Mouse (Mus musculus) neural tube, embryonic 13.5 days (tissue): ENCODE measurements at regions not wholly inside any gene's neighbourhood (a gene's known extent, or its start where the extent isn't known, plus 50 kb on each side); places are given as distances from the start of the nearest gene placed in this dataset.

Source experiments
- ATAC-seq: fragments of 200-750 bp; cut with Nextera tagmentation; 2 replicates; pipeline ENCODE4 v1.8.0; 2017; ENCODE audit warnings: low read depth, mild to moderate bottlenecking, moderate TSS enrichment, moderate library complexity
- H3K27ac ChIP-seq: fragments of 300-500 bp; sonication (generic); replicated peaks from 2 replicates; pipeline ENCODE4 v1.5.1; 2015; ENCODE audit warnings: moderate library complexity, mild to moderate bottlenecking, inconsistent platforms
- H3K27me3 ChIP-seq: fragments of 300-500 bp; sonication (generic); 2 replicates; pipeline ENCODE4 v1.6.1; 2015; ENCODE audit warnings: mild to moderate bottlenecking, inconsistent platforms
- H3K36me3 ChIP-seq: fragments of 300-500 bp; sonication (generic); 2 replicates; pipeline ENCODE4 v1.6.1; 2015; ENCODE audit warnings: mild to moderate bottlenecking, inconsistent platforms
- H3K4me1 ChIP-seq: fragments of 300-500 bp; sonication (generic); replicated peaks from 2 replicates; pipeline ENCODE4 v1.6.1; 2015; ENCODE audit warnings: inconsistent platforms
- H3K4me2 ChIP-seq: fragments of 300-500 bp; sonication (generic); 2 replicates; pipeline ENCODE4 v1.6.1; 2015; ENCODE audit warnings: inconsistent platforms, mild to moderate bottlenecking, moderate library complexity
- H3K4me3 ChIP-seq: fragments of 300-500 bp; sonication (generic); 2 replicates; pipeline ENCODE4 v1.5.1; 2015; ENCODE audit warnings: mild to moderate bottlenecking, inconsistent platforms
- H3K9ac ChIP-seq: fragments of 300-500 bp; sonication (generic); 2 replicates; pipeline ENCODE4 v1.6.1; 2015; ENCODE audit warnings: moderate library complexity, mild to moderate bottlenecking, inconsistent platforms
- H3K9me3 ChIP-seq: fragments of 300-500 bp; sonication (generic); 2 replicates; pipeline ENCODE4 v1.6.1; 2016; ENCODE audit warnings: inconsistent platforms
- WGBS: fragments of 180-500 bp; shearing (Covaris S2); methylation state at CpG from one replicate; pipeline ENCODE4 v1.1.7; 2015; 5-methylcytosine and 5-hydroxymethylcytosine counted together

- Histone ChIP-seq H3K36me3 (no peaks in the 10 kb centered on the region), H3K4me1 (peaks cover 9% of the 10 kb centered on the region)
- WGBS: 95% methylated on average over 3 of the region's 3 CpGs
Measured at GRCm38 (mm10) chr8:126851780-126852179, 93.9 kb downstream of the Tomm20 start.

GRCm38 (mm10) chr8:126850189-126850535 is 95.5 kb downstream of the Tomm20 start:
- no peaks in the 10 kb centered on the region for H3K9me3 ChIP-seq
- H3K27me3 ChIP-seq: no peaks in the 10 kb centered on the region
- no peak overlapping the region for H3K9ac ChIP-seq
- ATAC-seq: no peak
- H3K36me3 ChIP-seq: no peaks in the 10 kb centered on the region
- no peak overlapping the region for H3K4me3 ChIP-seq
- WGBS: 71% methylated on average over 1 of the region's 1 CpGs
- no peak overlapping the region for H3K27ac ChIP-seq
- peaks cover 9% of the 10 kb centered on the region for H3K4me1 ChIP-seq
- H3K4me2 ChIP-seq: no peak overlapping the region

More at GRCm38 (mm10) chr8:126851780-126852179, 93.9 kb downstream of the Tomm20 start:
- no peak overlapping the region for H3K4me3 ChIP-seq
- H3K27me3 ChIP-seq: no peaks in the 10 kb centered on the region
- no peak overlapping the region for H3K9ac ChIP-seq
- ATAC-seq: no peak
- no peaks in the 10 kb centered on the region for H3K9me3 ChIP-seq
- H3K27ac ChIP-seq: peak overlapping the region; percentile 59; the same call in 1 of the 2 replicates
- H3K4me2 ChIP-seq: no peak overlapping the region

GRCm38 (mm10) chr8:126849411-126850188 is 96.0 kb downstream of the Tomm20 start:
- Histone ChIP-seq H3K9ac (no peak overlapping the region), H3K4me3 (no peak overlapping the region), H3K4me1 (peaks cover 6% of the 10 kb centered on the region), H3K27ac (no peak overlapping the region), H3K9me3 (no peaks in the 10 kb centered on the region), H3K36me3 (no peaks in the 10 kb centered on the region), H3K4me2 (no peak overlapping the region), H3K27me3 (no peaks in the 10 kb centered on the region)
- WGBS: 60% methylated on average over 9 of the region's 9 CpGs
- ATAC-seq: no peak

- ATAC-seq: no peak
- H3K27me3 ChIP-seq: no peaks in the 10 kb centered on the region
- H3K9ac ChIP-seq: no peak overlapping the region
- no peak overlapping the region for H3K4me2 ChIP-seq
- H3K4me1 ChIP-seq: no peaks in the 10 kb centered on the region
- H3K9me3 ChIP-seq: no peaks in the 10 kb centered on the region
- H3K36me3 ChIP-seq: no peaks in the 10 kb centered on the region
- 77% methylated on average over 13 of the region's 13 CpGs for WGBS
- no peak overlapping the region for H3K27ac ChIP-seq
- H3K4me3 ChIP-seq: no peak overlapping the region
Measured at GRCm38 (mm10) chr8:126848369-126849105, 97.1 kb downstream of the Tomm20 start.

- WGBS: 71% methylated on average over 8 of the region's 8 CpGs
- ATAC-seq: no peak
- no peak overlapping the region for H3K9ac ChIP-seq
- H3K27me3 ChIP-seq: no peaks in the 10 kb centered on the region
- no peaks in the 10 kb centered on the region for H3K4me1 ChIP-seq
- H3K4me3 ChIP-seq: no peak overlapping the region
- no peak overlapping the region for H3K27ac ChIP-seq
- H3K9me3 ChIP-seq: no peaks in the 10 kb centered on the region
- no peaks in the 10 kb centered on the region for H3K36me3 ChIP-seq
- no peak overlapping the region for H3K4me2 ChIP-seq
Measured at GRCm38 (mm10) chr8:126847664-126848353, 97.8 kb downstream of the Tomm20 start.

- Histone ChIP-seq H3K27me3 (no peaks in the 10 kb centered on the region), H3K4me1 (peaks cover 5% of the 10 kb centered on the region; the same call in 1 of the 2 replicates), H3K4me3 (no peak overlapping the region), H3K27ac (no peak overlapping the region), H3K9me3 (no peaks in the 10 kb centered on the region), H3K36me3 (no peaks in the 10 kb centered on the region), H3K4me2 (no peak overlapping the region), H3K9ac (no peak overlapping the region)
- no peak for ATAC-seq
- 64% methylated on average over 3 of the region's 3 CpGs for WGBS
Measured at GRCm38 (mm10) chr8:126846188-126846565, 99.5 kb downstream of the Tomm20 start.

- no peak overlapping the region for H3K9ac ChIP-seq
- H3K27me3 ChIP-seq: no peaks in the 10 kb centered on the region
- H3K4me1 ChIP-seq: peaks cover 10% of the 10 kb centered on the region; the same call in 1 of the 2 replicates
- no peak overlapping the region for H3K4me2 ChIP-seq
- H3K27ac ChIP-seq: no peak overlapping the region
- no peak for ATAC-seq
- WGBS: 89% methylated on average over 14 of the region's 14 CpGs
- H3K36me3 ChIP-seq: no peaks in the 10 kb centered on the region
- no peak overlapping the region for H3K4me3 ChIP-seq
- H3K9me3 ChIP-seq: no peaks in the 10 kb centered on the region
Measured at GRCm38 (mm10) chr8:126845530-126846187, 100.0 kb downstream of the Tomm20 start.

- Histone ChIP-seq H3K4me2 (no peak overlapping the region), H3K9ac (no peak overlapping the region), H3K36me3 (no peaks in the 10 kb centered on the region), H3K27ac (no peak overlapping the region), H3K9me3 (no peaks in the 10 kb centered on the region), H3K27me3 (no peaks in the 10 kb centered on the region), H3K4me1 (peaks cover 20% of the 10 kb centered on the region), H3K4me3 (no peak overlapping the region)
- WGBS: 93% methylated on average over 4 of the region's 4 CpGs
- ATAC-seq: no peak
Measured at GRCm38 (mm10) chr8:126844627-126845026, 101.0 kb downstream of the Tomm20 start.

- no peak overlapping the region for H3K4me2 ChIP-seq
- WGBS: 46% methylated on average over 7 of the region's 7 CpGs
- no peaks in the 10 kb centered on the region for H3K9me3 ChIP-seq
- H3K4me1 ChIP-seq: peaks cover 46% of the 10 kb centered on the region
- H3K4me3 ChIP-seq: no peak overlapping the region
- peak overlapping the region; percentile 3; the same call in 1 of the 2 replicates for H3K27ac ChIP-seq
- H3K27me3 ChIP-seq: no peaks in the 10 kb centered on the region
- H3K36me3 ChIP-seq: no peaks in the 10 kb centered on the region
- no peak overlapping the region for H3K9ac ChIP-seq
- ATAC-seq: no peak
Measured at GRCm38 (mm10) chr8:126841187-126841586, 104.5 kb downstream of the Tomm20 start.

- Histone ChIP-seq H3K36me3 (no peaks in the 10 kb centered on the region), H3K4me3 (no peak overlapping the region), H3K4me2 (peak overlapping the region; percentile 25), H3K4me1 (peaks cover 46% of the 10 kb centered on the region), H3K27me3 (no peaks in the 10 kb centered on the region), H3K27ac (peak overlapping the region; percentile 92), H3K9me3 (no peaks in the 10 kb centered on the region), H3K9ac (peak overlapping the region; percentile 61)
- ATAC-seq: peak; percentile 89
- WGBS: 8% methylated on average over 5 of the region's 5 CpGs
Measured at GRCm38 (mm10) chr8:126839712-126840355, 105.8 kb downstream of the Tomm20 start.

- no peaks in the 10 kb centered on the region for H3K9me3 ChIP-seq
- no peaks in the 10 kb centered on the region for H3K27me3 ChIP-seq
- H3K27ac ChIP-seq: peak overlapping the region; percentile 92
- H3K4me3 ChIP-seq: no peak overlapping the region
- H3K9ac ChIP-seq: peak overlapping the region; percentile 61
- H3K4me2 ChIP-seq: peak overlapping the region; percentile 25
- WGBS: 1% methylated on average over 8 of the region's 8 CpGs
- peak; percentile 76 for ATAC-seq
- no peaks in the 10 kb centered on the region for H3K36me3 ChIP-seq
- H3K4me1 ChIP-seq: peaks cover 46% of the 10 kb centered on the region
Measured at GRCm38 (mm10) chr8:126839039-126839711, 106.5 kb downstream of the Tomm20 start.
